Mouse (Mus musculus) erythroid progenitor cell, adult 5-6 weeks (primary cell): ENCODE data around the gene Abhd15. TPM values are rescaled to one million over a fixed set of nuclear protein-coding genes. Genes with fewer than 3 reads are reported as not detected.
"Not testable (repeated sequence)": the region's sequence is repeated elsewhere in the genome, so short reads cannot be mapped to it uniquely, and the experiment has no call there.

Source experiments
- ATAC-seq: replicated peaks from 2 replicates; pipeline ENCODE4 v1.8.0; 2016; ENCODE audit warnings: moderate number of reproducible peaks, mild to moderate bottlenecking, moderate TSS enrichment, inconsistent platforms; ENCODE audit not compliant: poor library complexity, low FRiP score, severe bottlenecking
- total RNA-seq, 2 experiments: library from RNA; stranded (forward) in 1 of 2; stranded (reverse) in 1 of 2; fragments of 150-400 nt in 1 of 2; fragments of 186-747, 209-891 nt in 1 of 2; gene quantifications; 2 replicates each; pipeline versions ENCODE4 v1.2.3 to v1.2.4; 2015 to 2017; ENCODE audit warnings: low replicate concordance in 2 of 2

Abhd15 gene
- total RNA-seq, 2 experiments from 2014 or later = 0.68 TPM; not detected in 1

- no peak for ATAC-seq
These were observed 7.5 kb upstream of the Abhd15 start for GRCm38 (mm10) chr11:77507426-77507825.

GRCm38 (mm10) chr11:77508068-77509021 lies 6.6 kb upstream of the Abhd15 start:
- ATAC-seq = peak; percentile 58

- ATAC-seq = no peak
These were observed 3.6 kb upstream of the Abhd15 start for GRCm38 (mm10) chr11:77511336-77511735.

- peak; percentile 66 for ATAC-seq
These were observed 1.8 kb upstream of the Abhd15 start for GRCm38 (mm10) chr11:77512891-77513810.

GRCm38 (mm10) chr11:77513811-77514170 lies 1.1 kb upstream of the Abhd15 start:
- no peak for ATAC-seq

- ATAC-seq = peak; percentile 78
These were observed 565 bp upstream of the Abhd15 start for GRCm38 (mm10) chr11:77514281-77514831.

- ATAC-seq = no peak
These were observed 974 bp downstream of the Abhd15 start, which contains the start of gene Trp53i13 for GRCm38 (mm10) chr11:77515637-77516552. Gene Trp53i13, minus strand, starts transcription at chr11:77515980.

GRCm38 (mm10) chr11:77516553-77517425 lies 1.9 kb downstream of the Abhd15 start:
- ATAC-seq = no peak

- no peak for ATAC-seq
These were observed 3.3 kb downstream of the Abhd15 start for GRCm38 (mm10) chr11:77518051-77518798.

GRCm38 (mm10) chr11:77519043-77519442 lies 4.1 kb downstream of the Abhd15 start, which contains the start of gene Gm10392:
Gene Gm10392, minus strand, starts transcription at chr11:77519198.
- ATAC-seq = no peak

- no peak for ATAC-seq
These were observed 5.9 kb downstream of the Abhd15 start for GRCm38 (mm10) chr11:77520601-77521529.

GRCm38 (mm10) chr11:77525804-77526486 lies 11.0 kb downstream of the Abhd15 start:
- ATAC-seq = 0 out of 2 replicates have a peak, but pooled peaks have one; percentile 25

GRCm38 (mm10) chr11:77528420-77528819 lies 13.5 kb downstream of the Abhd15 start:
- ATAC-seq = not testable (repeated sequence)

- no peak for ATAC-seq
These were observed 14.7 kb downstream of the Abhd15 start for GRCm38 (mm10) chr11:77529644-77530043.

GRCm38 (mm10) chr11:77530862-77531261 lies 15.9 kb downstream of the Abhd15 start:
- ATAC-seq = no peak
